Mouse (Mus musculus) neural tube, embryonic 12.5 days (tissue): ENCODE measurements around the gene Apoc4. TPM values are rescaled to one million over a fixed set of nuclear protein-coding genes. Genes with fewer than 3 reads are reported as not detected.
A peak's percentile ranks its signal among the peaks of the same experiment; 100 is the strongest.

Experiments used
- ATAC-seq: fragments of 200-750 bp; cut with Nextera tagmentation; 2 replicates; pipeline ENCODE4 v1.8.0; 2017; ENCODE audit warnings: low read depth, mild to moderate bottlenecking, moderate TSS enrichment, moderate library complexity; ENCODE audit not compliant: low FRiP score
- H3K27ac ChIP-seq: fragments of 300-500 bp; sonication (generic); 2 replicates; pipeline ENCODE4 v1.5.1; 2016
- H3K27me3 ChIP-seq: fragments of 300-500 bp; sonication (generic); replicated peaks from 2 replicates; pipeline ENCODE4 v1.6.1; 2016; ENCODE audit warnings: mild to moderate bottlenecking
- H3K36me3 ChIP-seq: fragments of 300-500 bp; sonication (generic); 2 replicates; pipeline ENCODE4 v1.6.1; 2016; ENCODE audit warnings: mild to moderate bottlenecking
- H3K4me1 ChIP-seq: fragments of 300-500 bp; sonication (generic); 2 replicates; pipeline ENCODE4 v1.6.1; 2016
- H3K4me2 ChIP-seq: fragments of 300-500 bp; sonication (generic); replicated peaks from 2 replicates; pipeline ENCODE4 v1.6.1; 2016; ENCODE audit warnings: mild to moderate bottlenecking
- H3K4me3 ChIP-seq: fragments of 300-500 bp; sonication (generic); 2 replicates; pipeline ENCODE4 v1.5.1; 2016
- H3K9ac ChIP-seq: fragments of 300-500 bp; sonication (generic); 2 replicates; pipeline ENCODE4 v1.6.1; 2016; ENCODE audit warnings: mild to moderate bottlenecking
- H3K9me3 ChIP-seq: fragments of 300-500 bp; sonication (generic); 2 replicates; pipeline ENCODE4 v1.6.1; 2016; ENCODE audit warnings: mild to moderate bottlenecking
- WGBS: fragments of 180-500 bp; shearing (Covaris S2); methylation state at CpG from one replicate; pipeline ENCODE4 v1.1.7; 2016; 5-methylcytosine and 5-hydroxymethylcytosine counted together
- polyA plus RNA-seq: library from polyadenylated mRNA; unstranded; fragments of >200 nt; fragmentation: Nextera tagmentation; extraction: Ambion mirVana; gene quantifications from 2 replicates; pipeline ENCODE4 v1.2.1, GENCODE M21; 2016

Apoc4 gene
- not detected in 2 replicates for polyA plus RNA-seq

- no peak within 1 kb of the TSS for H3K9ac ChIP-seq
- no peak within 1 kb of the TSS for H3K4me3 ChIP-seq
- no peaks in the 10 kb centered on the region for H3K9me3 ChIP-seq
- no peak for ATAC-seq
- no peak within 1 kb of the TSS for H3K4me2 ChIP-seq
- H3K36me3 ChIP-seq: no peaks in the 10 kb centered on the region
- H3K4me1 ChIP-seq: no peaks in the 10 kb centered on the region
- no peaks in the 10 kb centered on the region for H3K27me3 ChIP-seq
- WGBS: 60% methylated on average over 8 of the region's 8 CpGs
- H3K27ac ChIP-seq: no peak within 1 kb of the TSS
Measured at GRCm38 (mm10) chr7:19681202-19681694, at the start of gene Apoc4, which contains the start of gene Gm44805. Gene Apoc4, minus strand, starts transcription at chr7:19681479. Gene Gm44805, minus strand, starts transcription at chr7:19681423.

- no peaks in the 10 kb centered on the region for H3K27me3 ChIP-seq
- no peak overlapping the region for H3K9ac ChIP-seq
- H3K4me2 ChIP-seq: no peak overlapping the region
- 93% methylated on average over 4 of the region's 4 CpGs for WGBS
- no peaks in the 10 kb centered on the region for H3K4me1 ChIP-seq
- H3K4me3 ChIP-seq: no peak overlapping the region
- H3K9me3 ChIP-seq: no peaks in the 10 kb centered on the region
- peaks cover 92% of the 10 kb centered on the region for H3K36me3 ChIP-seq
- ATAC-seq: no peak
- no peak overlapping the region for H3K27ac ChIP-seq
Measured at GRCm38 (mm10) chr7:19726541-19726940, 45.3 kb upstream of the Apoc4 start.

- H3K9ac ChIP-seq: no peak overlapping the region
- peaks cover 10% of the 10 kb centered on the region; the same call in 1 of the 2 replicates for H3K9me3 ChIP-seq
- no peak overlapping the region for H3K4me3 ChIP-seq
- no peaks in the 10 kb centered on the region for H3K27me3 ChIP-seq
- H3K36me3 ChIP-seq: peaks cover 82% of the 10 kb centered on the region
- no peaks in the 10 kb centered on the region for H3K4me1 ChIP-seq
- WGBS: 96% methylated on average over 12 of the region's 12 CpGs
- H3K4me2 ChIP-seq: no peak overlapping the region
- no peak for ATAC-seq
- H3K27ac ChIP-seq: no peak overlapping the region
Measured at GRCm38 (mm10) chr7:19724167-19724566, 42.9 kb upstream of the Apoc4 start.

- Histone ChIP-seq H3K4me3 (no peak overlapping the region), H3K27ac (no peak overlapping the region), H3K9me3 (peaks cover 10% of the 10 kb centered on the region; the same call in 1 of the 2 replicates), H3K27me3 (no peaks in the 10 kb centered on the region), H3K9ac (no peak overlapping the region), H3K4me1 (no peaks in the 10 kb centered on the region), H3K36me3 (peaks cover 73% of the 10 kb centered on the region), H3K4me2 (no peak overlapping the region)
- 86% methylated on average over 6 of the region's 6 CpGs for WGBS
- ATAC-seq: no peak
Measured at GRCm38 (mm10) chr7:19722754-19723195, 41.5 kb upstream of the Apoc4 start.

GRCm38 (mm10) chr7:19719200-19719599 is 37.9 kb upstream of the Apoc4 start:
- Histone ChIP-seq H3K27me3 (no peaks in the 10 kb centered on the region), H3K27ac (no peak overlapping the region), H3K36me3 (peaks cover 40% of the 10 kb centered on the region), H3K4me2 (no peak overlapping the region), H3K9me3 (peaks cover 10% of the 10 kb centered on the region; the same call in 1 of the 2 replicates), H3K9ac (no peak overlapping the region), H3K4me1 (peaks cover 12% of the 10 kb centered on the region), H3K4me3 (no peak overlapping the region)
- 91% methylated on average over 4 of the region's 4 CpGs for WGBS
- no peak for ATAC-seq

- no peaks in the 10 kb centered on the region for H3K27me3 ChIP-seq
- H3K9me3 ChIP-seq: peaks cover 10% of the 10 kb centered on the region; the same call in 1 of the 2 replicates
- H3K4me3 ChIP-seq: no peak overlapping the region
- no peak overlapping the region for H3K4me2 ChIP-seq
- H3K36me3 ChIP-seq: peaks cover 32% of the 10 kb centered on the region
- H3K27ac ChIP-seq: no peak overlapping the region
- H3K9ac ChIP-seq: no peak overlapping the region
- 91% methylated on average over 5 of the region's 5 CpGs for WGBS
- peaks cover 17% of the 10 kb centered on the region for H3K4me1 ChIP-seq
- no peak for ATAC-seq
Measured at GRCm38 (mm10) chr7:19718297-19718952, 37.1 kb upstream of the Apoc4 start.

GRCm38 (mm10) chr7:19717346-19717745 is 36.1 kb upstream of the Apoc4 start:
- ATAC-seq: no peak
- Histone ChIP-seq H3K36me3 (peaks cover 28% of the 10 kb centered on the region), H3K4me1 (peaks cover 17% of the 10 kb centered on the region), H3K27me3 (no peaks in the 10 kb centered on the region), H3K4me2 (no peak overlapping the region), H3K27ac (no peak overlapping the region), H3K4me3 (no peak overlapping the region), H3K9ac (no peak overlapping the region), H3K9me3 (peaks cover 10% of the 10 kb centered on the region; the same call in 1 of the 2 replicates)
- 89% methylated on average over 4 of the region's 4 CpGs for WGBS

GRCm38 (mm10) chr7:19716822-19717221 is 35.5 kb upstream of the Apoc4 start:
- Histone ChIP-seq H3K4me2 (peak overlapping the region; percentile 55), H3K36me3 (peaks cover 31% of the 10 kb centered on the region), H3K27me3 (no peaks in the 10 kb centered on the region), H3K9ac (0 out of 2 replicates have a peak overlapping the region, but pooled peaks have one; percentile 17), H3K4me1 (peaks cover 17% of the 10 kb centered on the region), H3K4me3 (no peak overlapping the region), H3K9me3 (peaks cover 10% of the 10 kb centered on the region; the same call in 1 of the 2 replicates), H3K27ac (peak overlapping the region; percentile 63; the same call in 1 of the 2 replicates)
- WGBS: 87% methylated on average over 2 of the region's 2 CpGs
- ATAC-seq: no peak

GRCm38 (mm10) chr7:19716055-19716682 is 34.9 kb upstream of the Apoc4 start:
- Histone ChIP-seq H3K9ac (0 out of 2 replicates have a peak overlapping the region, but pooled peaks have one; percentile 47), H3K27ac (peak overlapping the region; percentile 63; the same call in 1 of the 2 replicates), H3K36me3 (peaks cover 31% of the 10 kb centered on the region), H3K4me2 (peak overlapping the region; percentile 55), H3K4me3 (peak overlapping the region; percentile 28), H3K4me1 (peaks cover 17% of the 10 kb centered on the region), H3K27me3 (no peaks in the 10 kb centered on the region), H3K9me3 (peaks cover 8% of the 10 kb centered on the region; the same call in 1 of the 2 replicates)
- WGBS: 8% methylated on average over 18 of the region's 18 CpGs
- no peak; the same call in 1 of the 2 replicates for ATAC-seq

GRCm38 (mm10) chr7:19715239-19716054 is 34.2 kb upstream of the Apoc4 start, which contains the start of gene Tomm40:
Gene Tomm40, minus strand, starts transcription at chr7:19715438.
- H3K36me3 ChIP-seq: peaks cover 30% of the 10 kb centered on the region

GRCm38 (mm10) chr7:19714836-19715235 is 33.6 kb upstream of the Apoc4 start:
- Histone ChIP-seq H3K4me1 (peaks cover 17% of the 10 kb centered on the region), H3K4me2 (peak overlapping the region; percentile 94), H3K27ac (peak overlapping the region; percentile 27; the same call in 1 of the 2 replicates), H3K9me3 (no peaks in the 10 kb centered on the region), H3K36me3 (peaks cover 34% of the 10 kb centered on the region), H3K4me3 (peak overlapping the region; percentile 96), H3K27me3 (no peaks in the 10 kb centered on the region), H3K9ac (peak overlapping the region; percentile 93)
- WGBS: under 1% methylated on average over 37 of the region's 39 CpGs
- no peak for ATAC-seq

More at GRCm38 (mm10) chr7:19715239-19716054, 34.2 kb upstream of the Apoc4 start, which contains the start of gene Tomm40:
- under 1% methylated on average over 59 of the region's 59 CpGs for whole genome bisulfite sequencing
- Histone ChIP-seq H3K27ac (peak within 1 kb of the TSS; percentile 63; the same call in 1 of the 2 replicates), H3K27me3 (no peaks in the 10 kb centered on the region), H3K4me3 (peak within 1 kb of the TSS; percentile 96), H3K4me1 (peaks cover 17% of the 10 kb centered on the region), H3K4me2 (peak within 1 kb of the TSS; percentile 94), H3K9ac (peak within 1 kb of the TSS; percentile 93), H3K9me3 (0 out of 2 replicates have a peak, but pooled peaks cover under 1% of the 10 kb centered on the region)
- peak; percentile 99 for ATAC-seq
